Mouse (Mus musculus) thymus, adult 2 months (tissue): Measurements from ENCODE around the gene En1.

Source experiments
- CTCF ChIP-seq: fragments of 200-500 bp; IDR thresholded peaks from 2 replicates; pipeline ENCODE4 v1.5.1; 2012; ENCODE audit warnings: mild to moderate bottlenecking, control low read depth, low read length, moderate library complexity, borderline replicate concordance; ENCODE audit not compliant: control insufficient read depth, poor library complexity, insufficient read depth; ENCODE audit errors: extremely low read depth
- POLR2A ChIP-seq: fragments of 200-500 bp; IDR thresholded peaks from 2 replicates; pipeline ENCODE4 v1.6.1; 2012; ENCODE audit warnings: mild to moderate bottlenecking, low read length, control low read depth, moderate library complexity; ENCODE audit not compliant: control insufficient read depth, poor library complexity, insufficient read depth; ENCODE audit errors: extremely low read depth

- TF ChIP-seq CTCF (no peak), POLR2A (no peak)
Measured at GRCm38 (mm10) chr1:120643848-120644711, 41.9 kb downstream of the En1 start.
